ENCODE assay signal across 8 mouse cellular contexts in genomic region chr19:30157031-30157687, GRCm38 (mm10). TPM values are rescaled to one million over a fixed set of nuclear protein-coding genes. Genes with fewer than 3 reads are reported as not detected.
DNase-seq lines count a peak whose midpoint lies in the region; ATAC-seq lines count a peak whose summit lies in the region.
"Had no signal": no experiment of that assay in that cellular context is flagged by ENCODE, and none has a peak within 500 bp of the region (broad histone marks: within the 10 kb centered on the region; RNA-seq: fewer than 3 reads in every experiment).

No protein-coding gene starts in this region.

- H3K4me1 ChIP-seq in forebrain, embryonic 14.5 days (ENCODE audit: control insufficient read depth, insufficient read depth, low read length) = peaks cover 25% of the 10 kb centered on the region; the same call in 1 of the 2 replicates
- H3K4me1 ChIP-seq in liver, embryonic 12.5 days = no peaks in the 10 kb centered on the region

- H3K27ac ChIP-seq in forebrain, embryonic 14.5 days (ENCODE audit: low read depth, low read length) = no peak overlapping the region
- H3K27ac ChIP-seq in liver, embryonic 12.5 days = no peak overlapping the region
- H3K27ac ChIP-seq: limb, embryonic 12.5 days had no signal

- no peaks in the 10 kb centered on the region for H3K36me3 ChIP-seq in forebrain, embryonic 14.5 days (ENCODE audit: control insufficient read depth, insufficient read depth, low read length)
- H3K36me3 ChIP-seq in liver, embryonic 12.5 days = no peaks in the 10 kb centered on the region
- H3K36me3 ChIP-seq: limb, embryonic 12.5 days had no signal

- peak; percentile 89 for DNase-seq in forebrain, embryonic 14.5 days (ENCODE audit: low spot score)
- peak; percentile 54 for DNase-seq in layer of hippocampus, adult 11-12 months (ENCODE audit: low spot score)
- DNase-seq in right cerebral cortex, postnatal 36 days (ENCODE audit: low spot score in 2 of 2) = peak; percentile 38 to 54
- DNase-seq in spleen, postnatal 4 days (ENCODE audit: low spot score in 2 of 2) = no peak
- no peak for DNase-seq in cerebellum, adult 18-20 months
- no peak for DNase-seq in kidney, adult 11 months

- no peak overlapping the region for H3K4me3 ChIP-seq in forebrain, embryonic 14.5 days (ENCODE audit: low read depth, low read length)
- no peak overlapping the region for H3K4me3 ChIP-seq in liver, embryonic 12.5 days
- H3K4me3 ChIP-seq: limb, embryonic 12.5 days had no signal

- no peaks in the 10 kb centered on the region for H3K9me3 ChIP-seq in forebrain, embryonic 14.5 days (replicated peaks; ENCODE audit: control insufficient read depth, low read length)
- H3K9me3 ChIP-seq in liver, embryonic 12.5 days (replicated peaks) = no peaks in the 10 kb centered on the region
- H3K9me3 ChIP-seq: limb, embryonic 12.5 days had no signal

- no peak overlapping the region for H3K9ac ChIP-seq in forebrain, embryonic 14.5 days (ENCODE audit: low read length)
- H3K9ac ChIP-seq in liver, embryonic 12.5 days = no peak overlapping the region
- H3K9ac ChIP-seq: limb, embryonic 12.5 days had no signal

- peak; percentile 72 for ATAC-seq in forebrain, embryonic 14.5 days
- ATAC-seq in liver, embryonic 12.5 days = 0 out of 2 replicates have a peak, but pooled peaks have one; percentile 44

- WGBS in forebrain, embryonic 14.5 days = 9% methylated on average over 12 of the region's 12 CpGs
- 65% methylated on average over 12 of the region's 12 CpGs for WGBS in liver, embryonic 12.5 days (ENCODE audit: insufficient replicate concordance)

- peak overlapping the region; percentile 23; the same call in 1 of the 2 replicates for H3K4me2 ChIP-seq in forebrain, embryonic 14.5 days (ENCODE audit: low read length)
- H3K4me2 ChIP-seq in liver, embryonic 12.5 days = no peak overlapping the region
- H3K4me2 ChIP-seq: limb, embryonic 12.5 days had no signal

- H3K27me3 ChIP-seq in forebrain, embryonic 14.5 days (replicated peaks; ENCODE audit: control insufficient read depth, insufficient read depth, low read length) = no peaks in the 10 kb centered on the region
- no peaks in the 10 kb centered on the region for H3K27me3 ChIP-seq in liver, embryonic 12.5 days (replicated peaks)
- H3K27me3 ChIP-seq: limb, embryonic 12.5 days had no signal

RNA-seq across cellular contexts. Expression of gene Gldc, which starts 18.1 kb away (rescaled TPM):
- polyA plus RNA-seq in forebrain, embryonic 14.5 days (2014; fragmentation: Nextera tagmentation; extraction: Ambion mirVana) = 11.4 and 13.0 TPM in 2 replicates
- polyA plus RNA-seq in liver, embryonic 12.5 days (2016; fragmentation: Nextera tagmentation; extraction: Ambion mirVana) = 27.4 and 28.1 TPM in 2 replicates

Comparison
In these comparisons a context has a peak if more than half of its experiments do, and no peak if none do; other contexts are left out.
1. DNase-seq: peak in forebrain, embryonic 14.5 days (single experiment), layer of hippocampus, adult 11-12 months (single experiment) and right cerebral cortex, postnatal 36 days (2 of 2); none in spleen, postnatal 4 days (0 of 2), cerebellum, adult 18-20 months (0 of 2) and kidney, adult 11 months (single experiment).